Mouse (Mus musculus) midbrain, embryonic 12.5 days (tissue): ENCODE results near the gene Qpctl. TPM values are rescaled to one million over a fixed set of nuclear protein-coding genes. Genes with fewer than 3 reads are reported as not detected.

Source experiments
- ATAC-seq: fragments of 200-750 bp; cut with Nextera tagmentation; 2 replicates; pipeline ENCODE4 v1.8.0; 2017; ENCODE audit warnings: low read depth, moderate TSS enrichment, moderate library complexity; ENCODE audit not compliant: low FRiP score
- H3K27ac ChIP-seq: fragments of 300-500 bp; sonication (generic); replicated peaks from 2 replicates; pipeline ENCODE4 v1.5.1; 2016; ENCODE audit warnings: mild to moderate bottlenecking
- H3K27me3 ChIP-seq: fragments of 300-500 bp; sonication (generic); 2 replicates; pipeline ENCODE4 v1.6.1; 2016; ENCODE audit warnings: mild to moderate bottlenecking
- H3K36me3 ChIP-seq: fragments of 300-500 bp; sonication (generic); 2 replicates; pipeline ENCODE4 v1.6.1; 2016
- H3K4me1 ChIP-seq: fragments of 300-500 bp; sonication (generic); 2 replicates; pipeline ENCODE4 v1.6.1; 2016
- H3K4me2 ChIP-seq: fragments of 300-500 bp; sonication (generic); replicated peaks from 2 replicates; pipeline ENCODE4 v1.6.1; 2016; ENCODE audit warnings: mild to moderate bottlenecking, moderate library complexity
- H3K4me3 ChIP-seq: fragments of 300-500 bp; sonication (generic); 2 replicates; pipeline ENCODE4 v1.5.1; 2016; ENCODE audit warnings: mild to moderate bottlenecking
- H3K9ac ChIP-seq: fragments of 300-500 bp; sonication (generic); replicated peaks from 2 replicates; pipeline ENCODE4 v1.6.1; 2016; ENCODE audit warnings: mild to moderate bottlenecking, moderate library complexity
- H3K9me3 ChIP-seq: fragments of 300-500 bp; sonication (generic); 2 replicates; pipeline ENCODE4 v1.6.1; 2016; ENCODE audit warnings: mild to moderate bottlenecking
- WGBS: fragments of 180-500 bp; shearing (Covaris S2); methylation state at CpG from one replicate; pipeline ENCODE4 v1.1.7; 2016; 5-methylcytosine and 5-hydroxymethylcytosine counted together
- polyA plus RNA-seq: library from polyadenylated mRNA; unstranded; fragments of >200 nt; fragmentation: Nextera tagmentation; extraction: Ambion mirVana; gene quantifications from 2 replicates; pipeline ENCODE4 v1.2.1, GENCODE M21; 2016

The Qpctl gene
- polyA plus RNA-seq, 1 experiment from 2014 or later = 22.0 TPM

DNA sequence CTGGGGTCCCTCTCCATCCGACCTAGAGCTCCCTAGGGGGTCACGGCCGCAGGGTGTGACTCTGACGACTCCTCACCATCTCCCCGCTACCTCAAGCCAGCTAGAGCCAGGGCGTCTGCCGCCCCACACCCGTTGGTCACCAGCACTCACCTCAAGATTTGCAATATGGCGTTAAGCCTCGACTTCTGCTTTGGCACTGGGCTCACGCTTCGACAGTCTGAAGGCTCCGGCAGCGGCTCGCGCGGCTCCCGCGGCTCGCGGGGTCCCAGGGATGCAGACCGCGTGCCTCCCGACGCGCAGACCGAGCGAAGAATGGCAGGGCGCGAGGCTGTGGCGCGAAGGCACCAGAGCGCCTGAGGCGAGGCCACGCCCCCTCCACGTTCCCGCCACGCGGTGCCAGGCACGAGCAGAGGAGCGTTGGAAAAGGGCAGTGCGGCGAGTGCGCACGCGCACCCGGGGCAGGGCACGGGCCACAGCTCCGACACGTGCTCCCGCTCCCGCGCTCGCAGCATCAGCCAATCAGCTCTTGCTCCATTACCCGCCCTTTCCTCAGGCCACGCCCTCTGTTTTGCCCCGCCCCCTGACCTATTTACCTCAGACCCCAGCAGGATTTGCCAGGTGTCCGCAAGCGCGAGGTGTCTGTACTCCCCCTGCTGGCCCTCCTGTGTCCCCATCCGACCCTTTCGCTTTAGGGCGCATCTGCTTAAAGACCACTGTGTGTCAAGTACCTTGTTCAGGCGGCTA is 30.9 kb downstream of the Qpctl start, which contains the start of gene Gm4969:
Gene Gm4969, minus strand, starts transcription at position 341 of the 744 bp plus-strand sequence.
- WGBS = 20% methylated on average over 63 of the region's 64 CpGs

DNA sequence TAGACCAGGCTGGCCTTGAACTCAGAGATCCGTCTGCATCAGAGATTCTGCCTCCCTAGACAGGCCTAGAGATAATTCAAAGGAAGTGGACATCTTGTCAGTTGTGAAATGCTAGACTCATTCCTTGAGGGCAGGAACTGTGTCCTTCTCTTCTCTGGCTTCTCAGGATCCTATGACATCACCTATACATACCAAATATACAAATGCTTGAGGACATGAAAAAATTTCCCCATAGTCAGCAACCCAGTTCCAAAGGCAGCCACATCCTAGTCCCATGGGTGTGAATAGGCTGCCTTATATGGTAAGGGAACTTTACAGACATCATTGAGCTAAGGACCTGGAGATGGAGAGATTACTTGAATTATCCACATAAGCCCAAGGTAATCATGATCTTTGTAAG is 39.5 kb downstream of the Qpctl start:
- no peaks in the 10 kb centered on the region for H3K36me3 ChIP-seq
- H3K4me3 ChIP-seq = no peak overlapping the region
- H3K4me2 ChIP-seq = no peak overlapping the region
- H3K9me3 ChIP-seq = no peaks in the 10 kb centered on the region
- H3K27ac ChIP-seq = no peak overlapping the region
- no peaks in the 10 kb centered on the region for H3K4me1 ChIP-seq
- 89% methylated on average over 1 of the region's 1 CpGs for WGBS
- ATAC-seq = no peak
- no peak overlapping the region for H3K9ac ChIP-seq
- no peaks in the 10 kb centered on the region for H3K27me3 ChIP-seq

More for the DNA sequence above, 30.9 kb downstream of the Qpctl start, which contains the start of gene Gm4969:
- H3K4me2 ChIP-seq = peak within 1 kb of the TSS; percentile 44
- H3K9me3 ChIP-seq = no peaks in the 10 kb centered on the region
- no peak within 1 kb of the TSS for H3K9ac ChIP-seq
- no peaks in the 10 kb centered on the region for H3K36me3 ChIP-seq
- H3K4me3 ChIP-seq = peak within 1 kb of the TSS; percentile 27
- H3K27ac ChIP-seq = no peak within 1 kb of the TSS
- peaks cover 19% of the 10 kb centered on the region for H3K27me3 ChIP-seq
- H3K4me1 ChIP-seq = peaks cover 19% of the 10 kb centered on the region
- ATAC-seq = peak; percentile 3; the same call in 1 of the 2 replicates

DNA sequence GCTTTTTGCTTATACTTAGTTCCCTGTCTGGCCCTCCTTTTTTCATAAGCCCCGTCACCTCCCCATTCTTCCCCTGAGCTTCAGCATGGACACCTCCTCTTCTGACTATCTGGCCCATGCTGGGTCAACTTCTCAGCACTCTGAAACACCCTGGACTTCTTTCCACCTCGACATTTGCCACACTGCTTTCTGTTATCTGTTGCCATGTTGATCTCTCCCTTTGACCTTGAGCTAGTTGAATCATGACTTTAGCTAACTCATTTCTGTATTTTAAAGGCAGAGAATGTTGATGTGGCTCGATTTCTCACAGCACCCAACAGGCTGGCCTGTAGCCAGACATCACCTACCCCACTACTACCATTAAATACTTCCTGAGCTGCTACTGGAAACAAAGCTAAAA is 41.7 kb downstream of the Qpctl start:
- no peak for ATAC-seq
- H3K4me2 ChIP-seq = no peak overlapping the region
- no peak overlapping the region for H3K4me3 ChIP-seq
- 58% methylated on average over 3 of the region's 3 CpGs for WGBS
- no peaks in the 10 kb centered on the region for H3K36me3 ChIP-seq
- H3K9me3 ChIP-seq = no peaks in the 10 kb centered on the region
- H3K9ac ChIP-seq = no peak overlapping the region
- no peaks in the 10 kb centered on the region for H3K27me3 ChIP-seq
- H3K4me1 ChIP-seq = no peaks in the 10 kb centered on the region
- H3K27ac ChIP-seq = no peak overlapping the region

DNA sequence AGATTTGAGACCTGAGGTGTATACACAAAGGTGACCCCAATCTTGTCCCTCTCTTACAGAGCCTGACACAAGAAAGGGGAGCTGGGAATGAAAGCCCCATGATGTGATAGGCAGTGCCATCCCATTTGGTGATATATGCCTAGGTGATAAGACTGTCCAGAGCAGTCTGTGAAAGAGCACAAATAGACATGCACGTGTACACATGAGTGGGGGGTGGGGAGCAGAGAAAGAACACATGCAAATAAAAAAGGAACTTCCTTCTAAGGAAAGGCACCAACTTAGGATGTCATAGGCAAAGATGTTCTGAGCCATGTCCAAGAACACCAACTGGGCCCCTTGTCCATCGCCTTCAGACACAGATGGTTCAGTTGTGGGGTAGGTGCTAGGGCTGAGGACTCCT is 44.6 kb downstream of the Qpctl start:
- Histone ChIP-seq H3K36me3 (no peaks in the 10 kb centered on the region), H3K4me2 (no peak overlapping the region), H3K4me3 (no peak overlapping the region), H3K27ac (no peak overlapping the region), H3K9me3 (no peaks in the 10 kb centered on the region), H3K4me1 (no peaks in the 10 kb centered on the region), H3K9ac (no peak overlapping the region), H3K27me3 (no peaks in the 10 kb centered on the region)
- no peak for ATAC-seq
- WGBS = 73% methylated on average over 2 of the region's 2 CpGs

DNA sequence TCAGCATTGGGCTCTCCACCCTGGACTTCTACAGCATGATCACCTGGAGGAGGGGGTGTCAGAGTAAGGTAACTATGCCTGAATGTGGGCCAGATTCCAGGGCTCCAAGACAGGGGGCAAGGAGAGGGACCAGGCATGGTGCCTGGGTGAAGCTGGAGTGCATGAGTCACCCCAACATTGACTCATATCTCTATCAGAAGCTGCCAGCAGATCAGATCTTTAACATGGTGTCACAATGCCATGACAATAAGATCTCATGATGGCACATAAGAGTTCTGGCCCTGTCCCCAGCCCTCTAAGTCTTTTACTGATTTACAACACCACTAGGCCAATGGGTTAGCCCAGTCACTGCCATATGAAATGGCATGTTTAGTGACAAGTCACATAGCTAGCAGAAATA is 45.4 kb downstream of the Qpctl start:
- H3K4me1 ChIP-seq = no peaks in the 10 kb centered on the region
- H3K4me3 ChIP-seq = no peak overlapping the region
- no peaks in the 10 kb centered on the region for H3K36me3 ChIP-seq
- no peak overlapping the region for H3K27ac ChIP-seq
- H3K9ac ChIP-seq = no peak overlapping the region
- no peaks in the 10 kb centered on the region for H3K9me3 ChIP-seq
- no peak overlapping the region for H3K4me2 ChIP-seq
- no peak for ATAC-seq
- H3K27me3 ChIP-seq = no peaks in the 10 kb centered on the region

DNA sequence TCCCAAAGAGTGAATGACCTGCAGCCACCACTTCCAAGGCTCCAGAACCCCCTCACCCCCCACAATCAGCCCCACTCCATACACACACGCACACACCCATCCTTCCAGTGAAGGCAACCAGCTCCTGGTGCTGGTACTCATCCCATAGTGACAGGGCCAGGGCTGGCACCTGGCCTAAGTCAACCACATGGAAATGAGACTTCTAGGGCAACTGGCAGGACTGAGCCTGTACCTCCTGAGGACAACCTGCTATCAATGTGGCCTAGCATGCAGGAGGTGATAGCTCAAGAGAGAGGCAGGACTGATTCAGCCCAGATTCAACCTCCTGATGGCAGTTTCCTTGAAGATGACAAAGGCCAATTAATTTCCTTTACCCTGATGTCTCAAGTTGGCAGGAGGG is 48.8 kb downstream of the Qpctl start:
- 96% methylated on average over 1 of the region's 1 CpGs for WGBS
- Histone ChIP-seq H3K27me3 (0 out of 2 replicates have a peak, but pooled peaks cover 5% of the 10 kb centered on the region), H3K4me3 (no peak overlapping the region), H3K9ac (no peak overlapping the region), H3K36me3 (peaks cover 5% of the 10 kb centered on the region; the same call in 1 of the 2 replicates), H3K27ac (no peak overlapping the region), H3K4me2 (no peak overlapping the region), H3K4me1 (peaks cover 19% of the 10 kb centered on the region), H3K9me3 (no peaks in the 10 kb centered on the region)
- no peak for ATAC-seq

DNA sequence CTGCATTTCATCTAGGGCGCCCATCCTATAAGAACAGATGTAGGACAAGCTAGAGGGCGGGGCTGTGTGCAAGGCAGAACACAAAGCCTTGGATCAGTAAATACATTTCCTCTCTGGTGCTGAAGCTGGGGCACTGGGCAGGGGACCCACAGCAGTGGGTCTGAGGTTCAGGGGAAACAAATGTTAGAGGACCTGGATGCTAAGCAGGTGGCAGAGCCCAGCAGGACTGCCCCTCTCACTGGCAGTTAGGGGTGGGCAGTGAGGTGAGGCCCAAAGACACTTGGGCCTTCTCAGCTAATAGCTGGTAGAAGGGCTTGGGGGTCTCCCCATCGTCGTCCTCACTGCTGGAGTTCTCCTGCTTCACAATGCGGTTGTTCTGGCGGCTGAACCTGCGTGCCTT is 50.3 kb downstream of the Qpctl start:
- Histone ChIP-seq H3K36me3 (peaks cover 5% of the 10 kb centered on the region; the same call in 1 of the 2 replicates), H3K27ac (no peak overlapping the region), H3K9me3 (no peaks in the 10 kb centered on the region), H3K4me1 (peaks cover 31% of the 10 kb centered on the region), H3K4me2 (no peak overlapping the region), H3K9ac (no peak overlapping the region), H3K4me3 (no peak overlapping the region), H3K27me3 (peaks cover 12% of the 10 kb centered on the region; the same call in 1 of the 2 replicates)
- 59% methylated on average over 7 of the region's 7 CpGs for WGBS
- no peak for ATAC-seq

DNA sequence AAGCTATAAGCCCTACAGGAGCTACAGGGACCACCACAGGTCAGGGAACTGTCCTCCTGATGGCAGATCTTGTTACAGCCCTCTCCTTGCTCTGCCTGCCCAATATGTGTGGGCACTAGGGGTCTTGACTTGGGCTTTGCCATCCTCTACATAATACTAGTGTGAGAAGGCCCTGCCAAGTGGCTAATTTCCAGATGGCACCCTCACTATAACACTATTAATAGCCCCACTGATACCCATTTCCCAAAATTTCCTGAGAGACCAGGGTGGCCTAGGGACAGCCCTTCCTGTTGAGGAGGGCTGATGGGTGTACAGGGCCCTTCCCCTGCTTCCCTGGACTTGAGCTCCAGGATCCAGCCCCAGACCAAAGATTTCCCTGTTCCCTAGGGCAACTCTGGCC is 51.2 kb downstream of the Qpctl start:
- Histone ChIP-seq H3K27ac (no peak overlapping the region), H3K4me2 (no peak overlapping the region), H3K9ac (no peak overlapping the region), H3K27me3 (peaks cover 12% of the 10 kb centered on the region; the same call in 1 of the 2 replicates), H3K4me3 (no peak overlapping the region), H3K36me3 (peaks cover 5% of the 10 kb centered on the region; the same call in 1 of the 2 replicates), H3K9me3 (no peaks in the 10 kb centered on the region), H3K4me1 (peaks cover 40% of the 10 kb centered on the region)
- ATAC-seq = no peak

DNA sequence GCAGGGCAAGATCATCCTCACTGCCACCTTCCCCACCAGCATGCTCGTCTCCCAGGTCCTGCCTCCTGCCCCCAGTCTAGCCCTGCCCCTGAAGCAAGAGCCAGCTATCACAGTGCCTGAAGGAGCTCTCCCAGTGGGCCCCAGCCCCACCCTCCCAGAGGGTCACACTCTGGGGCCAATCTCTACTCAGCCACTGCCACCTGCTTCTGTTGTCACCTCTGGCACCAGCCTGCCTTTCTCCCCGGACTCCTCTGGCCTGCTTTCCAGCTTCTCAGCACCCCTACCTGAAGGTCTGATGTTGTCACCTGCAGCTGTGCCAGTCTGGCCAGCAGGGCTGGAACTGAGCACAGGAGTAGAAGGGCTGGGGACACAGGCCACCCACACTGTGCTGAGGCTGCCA is 51.9 kb downstream of the Qpctl start:
- 73% methylated on average over 2 of the region's 2 CpGs for WGBS
- peaks cover 46% of the 10 kb centered on the region for H3K4me1 ChIP-seq
- H3K4me2 ChIP-seq = no peak overlapping the region
- H3K27ac ChIP-seq = no peak overlapping the region
- no peak for ATAC-seq
- no peak overlapping the region for H3K4me3 ChIP-seq
- peaks cover 5% of the 10 kb centered on the region; the same call in 1 of the 2 replicates for H3K36me3 ChIP-seq
- H3K9me3 ChIP-seq = no peaks in the 10 kb centered on the region
- H3K9ac ChIP-seq = no peak overlapping the region
- peaks cover 12% of the 10 kb centered on the region; the same call in 1 of the 2 replicates for H3K27me3 ChIP-seq

DNA sequence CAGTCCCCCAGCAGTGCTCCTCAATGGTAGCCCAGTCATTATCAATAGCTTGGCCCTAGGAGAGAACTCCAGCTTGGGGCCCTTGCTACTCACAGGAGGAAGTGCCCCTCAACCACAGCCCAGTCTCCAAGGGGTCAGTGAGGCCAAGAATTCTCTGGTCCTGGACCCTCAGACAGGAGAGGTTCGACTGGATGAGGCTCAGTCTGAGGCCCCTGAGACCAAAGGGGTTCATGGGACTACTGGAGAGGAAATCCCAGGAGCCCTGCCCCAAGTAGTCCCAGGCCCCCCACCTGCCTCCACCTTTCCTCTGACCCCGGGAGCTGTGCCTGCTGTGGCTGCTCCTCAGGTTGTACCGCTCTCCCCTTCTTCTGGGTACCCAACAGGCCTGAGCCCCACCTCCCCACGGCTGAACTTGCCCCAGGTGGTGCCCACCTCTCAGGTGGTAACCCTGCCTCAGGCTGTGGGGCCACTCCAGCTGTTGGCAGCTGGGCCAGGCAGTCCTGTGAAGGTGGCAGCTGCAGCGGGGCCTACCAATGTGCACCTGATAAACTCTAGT is 52.6 kb downstream of the Qpctl start:
- H3K4me1 ChIP-seq = peaks cover 53% of the 10 kb centered on the region
- WGBS = 60% methylated on average over 5 of the region's 5 CpGs

DNA sequence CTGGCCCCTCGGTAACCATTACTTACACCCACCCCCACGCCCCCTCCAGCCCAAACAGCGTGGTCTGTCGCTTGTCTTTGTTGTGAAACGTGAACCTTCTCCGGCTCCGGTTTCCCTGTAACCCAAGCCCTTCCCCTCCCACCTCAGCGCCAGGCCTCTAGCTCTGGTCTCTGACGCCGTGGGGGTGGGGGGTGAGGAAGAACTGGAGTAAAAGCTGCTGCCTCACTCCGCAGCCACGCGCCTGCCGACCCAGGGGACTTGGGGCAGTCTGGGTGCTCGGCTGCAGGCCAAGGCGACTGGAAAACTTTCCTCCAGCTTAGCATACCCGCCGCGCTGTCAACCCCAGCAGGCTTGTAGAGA is 53.4 kb downstream of the Qpctl start:
- ATAC-seq = no peak
- H3K27ac ChIP-seq = peak overlapping the region; percentile 91

More for the DNA sequence above, 52.6 kb downstream of the Qpctl start:
- H3K9ac ChIP-seq = peak overlapping the region; percentile 85
- no peak for ATAC-seq
- 0 out of 2 replicates have a peak overlapping the region, but pooled peaks have one; percentile 25 for H3K27ac ChIP-seq
- peaks cover 19% of the 10 kb centered on the region for H3K27me3 ChIP-seq
- peak overlapping the region; percentile 72 for H3K4me3 ChIP-seq
- H3K36me3 ChIP-seq = peaks cover 9% of the 10 kb centered on the region
- peak overlapping the region; percentile 98 for H3K4me2 ChIP-seq
- H3K9me3 ChIP-seq = no peaks in the 10 kb centered on the region

More for the DNA sequence above, 53.4 kb downstream of the Qpctl start:
- Histone ChIP-seq H3K4me2 (peak overlapping the region; percentile 98), H3K36me3 (peaks cover 16% of the 10 kb centered on the region), H3K27me3 (peaks cover 27% of the 10 kb centered on the region), H3K9ac (peak overlapping the region; percentile 85), H3K9me3 (no peaks in the 10 kb centered on the region), H3K4me3 (peak overlapping the region; percentile 72), H3K4me1 (peaks cover 55% of the 10 kb centered on the region)
- 0% methylated on average over 19 of the region's 19 CpGs for WGBS
